Mouse (Mus musculus) midbrain, embryonic 10.5 days (tissue): Measurements from ENCODE around the gene Tma7. TPM values are rescaled to one million over a fixed set of nuclear protein-coding genes. Genes with fewer than 3 reads are reported as not detected.

Experiments used
- DNase-seq: peaks from one replicate; pipeline ENCODE4 v3.0.0-alpha.2; 2017; ENCODE audit warnings: low spot score
- H3K27ac ChIP-seq: fragments of 300-500 bp; sonication (generic); replicated peaks from 2 replicates; pipeline ENCODE4 v1.5.1; 2016; ENCODE audit warnings: mild to moderate bottlenecking
- H3K27me3 ChIP-seq: fragments of 300-500 bp; sonication (generic); 2 replicates; pipeline ENCODE4 v1.6.1; 2016; ENCODE audit warnings: low read depth, mild to moderate bottlenecking; ENCODE audit not compliant: poor library complexity, severe bottlenecking
- H3K36me3 ChIP-seq: fragments of 300-500 bp; sonication (generic); 2 replicates; pipeline ENCODE4 v1.6.1; 2016; ENCODE audit warnings: mild to moderate bottlenecking, moderate library complexity
- H3K4me1 ChIP-seq: fragments of 300-500 bp; sonication (generic); 2 replicates; pipeline ENCODE4 v1.6.1; 2016
- H3K4me3 ChIP-seq: fragments of 300-500 bp; sonication (generic); 2 replicates; pipeline ENCODE4 v1.5.1; 2016; ENCODE audit warnings: mild to moderate bottlenecking, moderate library complexity
- H3K9me3 ChIP-seq: fragments of 300-500 bp; sonication (generic); replicated peaks from 2 replicates; pipeline ENCODE4 v1.6.1; 2016; ENCODE audit warnings: mild to moderate bottlenecking
- WGBS: fragments of 180-500 bp; shearing (Covaris S2); methylation state at CpG from one replicate; pipeline ENCODE4 v1.1.7; 2016; 5-methylcytosine and 5-hydroxymethylcytosine counted together
- polyA plus RNA-seq: library from polyadenylated mRNA; unstranded; fragments of >200 nt; fragmentation: Nextera tagmentation; extraction: Ambion mirVana; gene quantifications from 2 replicates; pipeline ENCODE4 v1.2.1, GENCODE M21; 2016

Tma7 gene
- polyA plus RNA-seq, 1 experiment from 2014 or later, result 761 TPM

GRCm38 (mm10) chr9:109114871-109115270, 32.5 kb upstream of the Tma7 start:
- Histone ChIP-seq H3K9me3 (no peaks in the 10 kb centered on the region), H3K27ac (no peak overlapping the region), H3K36me3 (peaks cover 100% of the 10 kb centered on the region), H3K27me3 (no peaks in the 10 kb centered on the region), H3K4me1 (no peaks in the 10 kb centered on the region), H3K4me3 (no peak overlapping the region)
- DNase-seq, result no peak
- WGBS, result 88% methylated on average over 7 of the region's 7 CpGs

- H3K36me3 ChIP-seq, result peaks cover 100% of the 10 kb centered on the region
- H3K9me3 ChIP-seq, result no peaks in the 10 kb centered on the region
Measured at GRCm38 (mm10) chr9:109114276-109114675, 31.9 kb upstream of the Tma7 start.

GRCm38 (mm10) chr9:109113331-109113730, 30.9 kb upstream of the Tma7 start:
- Histone ChIP-seq H3K27ac (no peak overlapping the region), H3K27me3 (no peaks in the 10 kb centered on the region), H3K4me1 (no peaks in the 10 kb centered on the region), H3K4me3 (no peak overlapping the region), H3K36me3 (peaks cover 100% of the 10 kb centered on the region), H3K9me3 (no peaks in the 10 kb centered on the region)
- DNase-seq, result no peak
- WGBS, result 90% methylated on average over 8 of the region's 8 CpGs

More at GRCm38 (mm10) chr9:109114276-109114675, 31.9 kb upstream of the Tma7 start:
- 93% methylated on average over 11 of the region's 11 CpGs for WGBS
- DNase-seq, result no peak
- H3K27ac ChIP-seq, result no peak overlapping the region
- H3K27me3 ChIP-seq, result no peaks in the 10 kb centered on the region
- H3K4me1 ChIP-seq, result no peaks in the 10 kb centered on the region
- H3K4me3 ChIP-seq, result no peak overlapping the region

GRCm38 (mm10) chr9:109111591-109111990, 29.2 kb upstream of the Tma7 start:
- Histone ChIP-seq H3K36me3 (peaks cover 100% of the 10 kb centered on the region), H3K27ac (no peak overlapping the region), H3K4me3 (no peak overlapping the region), H3K4me1 (no peaks in the 10 kb centered on the region), H3K27me3 (no peaks in the 10 kb centered on the region), H3K9me3 (no peaks in the 10 kb centered on the region)
- 98% methylated on average over 9 of the region's 9 CpGs for WGBS
- no peak for DNase-seq

GRCm38 (mm10) chr9:109111101-109111500, 28.7 kb upstream of the Tma7 start:
- DNase-seq, result no peak
- Histone ChIP-seq H3K9me3 (no peaks in the 10 kb centered on the region), H3K36me3 (peaks cover 100% of the 10 kb centered on the region), H3K4me3 (no peak overlapping the region), H3K27me3 (no peaks in the 10 kb centered on the region), H3K27ac (no peak overlapping the region), H3K4me1 (no peaks in the 10 kb centered on the region)
- 92% methylated on average over 4 of the region's 4 CpGs for WGBS

GRCm38 (mm10) chr9:109110240-109110639, 27.9 kb upstream of the Tma7 start:
- H3K27ac ChIP-seq, result no peak overlapping the region
- WGBS, result 94% methylated on average over 11 of the region's 11 CpGs
- peaks cover 100% of the 10 kb centered on the region for H3K36me3 ChIP-seq
- H3K4me1 ChIP-seq, result no peaks in the 10 kb centered on the region
- H3K27me3 ChIP-seq, result no peaks in the 10 kb centered on the region
- no peak overlapping the region for H3K4me3 ChIP-seq
- H3K9me3 ChIP-seq, result no peaks in the 10 kb centered on the region
- DNase-seq, result no peak

GRCm38 (mm10) chr9:109107341-109107740, 25.0 kb upstream of the Tma7 start:
- peaks cover 100% of the 10 kb centered on the region for H3K36me3 ChIP-seq
- no peak for DNase-seq
- H3K4me3 ChIP-seq, result no peak overlapping the region
- peaks cover 8% of the 10 kb centered on the region; the same call in 1 of the 2 replicates for H3K4me1 ChIP-seq
- WGBS, result 94% methylated on average over 5 of the region's 6 CpGs
- H3K27ac ChIP-seq, result no peak overlapping the region
- no peaks in the 10 kb centered on the region for H3K9me3 ChIP-seq
- no peaks in the 10 kb centered on the region for H3K27me3 ChIP-seq

- H3K4me3 ChIP-seq, result no peak overlapping the region
- WGBS, result 93% methylated on average over 12 of the region's 12 CpGs
- H3K4me1 ChIP-seq, result peaks cover 12% of the 10 kb centered on the region; the same call in 1 of the 2 replicates
- H3K27ac ChIP-seq, result no peak overlapping the region
- peaks cover 100% of the 10 kb centered on the region for H3K36me3 ChIP-seq
- H3K27me3 ChIP-seq, result no peaks in the 10 kb centered on the region
- no peak for DNase-seq
- H3K9me3 ChIP-seq, result no peaks in the 10 kb centered on the region
Measured at GRCm38 (mm10) chr9:109105648-109106047, 23.3 kb upstream of the Tma7 start.

- WGBS, result 91% methylated on average over 12 of the region's 12 CpGs
- H3K27ac ChIP-seq, result no peak overlapping the region
- peaks cover 18% of the 10 kb centered on the region; the same call in 1 of the 2 replicates for H3K4me1 ChIP-seq
- H3K9me3 ChIP-seq, result no peaks in the 10 kb centered on the region
- DNase-seq, result no peak
- no peaks in the 10 kb centered on the region for H3K27me3 ChIP-seq
- no peak overlapping the region for H3K4me3 ChIP-seq
- H3K36me3 ChIP-seq, result peaks cover 100% of the 10 kb centered on the region
Measured at GRCm38 (mm10) chr9:109105011-109105410, 22.6 kb upstream of the Tma7 start.

GRCm38 (mm10) chr9:109104083-109104482, 21.7 kb upstream of the Tma7 start:
- no peak for DNase-seq
- Histone ChIP-seq H3K4me3 (no peak overlapping the region), H3K9me3 (no peaks in the 10 kb centered on the region), H3K4me1 (peaks cover 23% of the 10 kb centered on the region), H3K36me3 (peaks cover 100% of the 10 kb centered on the region), H3K27ac (no peak overlapping the region), H3K27me3 (no peaks in the 10 kb centered on the region)
- 90% methylated on average over 9 of the region's 9 CpGs for WGBS

GRCm38 (mm10) chr9:109103250-109103649, 20.9 kb upstream of the Tma7 start:
- H3K27me3 ChIP-seq, result no peaks in the 10 kb centered on the region
- H3K4me1 ChIP-seq, result peaks cover 32% of the 10 kb centered on the region
- H3K27ac ChIP-seq, result no peak overlapping the region
- no peak overlapping the region for H3K4me3 ChIP-seq
- peaks cover 100% of the 10 kb centered on the region for H3K36me3 ChIP-seq
- no peaks in the 10 kb centered on the region for H3K9me3 ChIP-seq
- WGBS, result 85% methylated on average over 7 of the region's 7 CpGs
- DNase-seq, result no peak

- Histone ChIP-seq H3K4me3 (no peak overlapping the region), H3K27me3 (no peaks in the 10 kb centered on the region), H3K36me3 (peaks cover 92% of the 10 kb centered on the region), H3K4me1 (peaks cover 39% of the 10 kb centered on the region), H3K27ac (no peak overlapping the region), H3K9me3 (no peaks in the 10 kb centered on the region)
- 96% methylated on average over 3 of the region's 3 CpGs for WGBS
- DNase-seq, result no peak
Measured at GRCm38 (mm10) chr9:109102541-109102940, 20.2 kb upstream of the Tma7 start.

GRCm38 (mm10) chr9:109101933-109102445, 19.6 kb upstream of the Tma7 start:
- Histone ChIP-seq H3K4me3 (no peak overlapping the region), H3K9me3 (no peaks in the 10 kb centered on the region), H3K4me1 (peaks cover 44% of the 10 kb centered on the region), H3K27ac (no peak overlapping the region), H3K36me3 (peaks cover 87% of the 10 kb centered on the region), H3K27me3 (no peaks in the 10 kb centered on the region)
- no peak for DNase-seq
- WGBS, result 96% methylated on average over 5 of the region's 5 CpGs
